Mouse (Mus musculus) left cerebral cortex, postnatal 4 days (tissue): ENCODE data around the gene Slc4a4. TPM values are rescaled to one million over a fixed set of nuclear protein-coding genes. Genes with fewer than 3 reads are reported as not detected.

Experiments
- DNase-seq: peaks from one replicate; pipeline ENCODE4 v3.0.0-alpha.2; 2022
- intact Hi-C: fragments of 180-260 bp; cut with DNase I; formaldehyde crosslinking; loops from one replicate; pipeline ENCODE4 v1.15.1; 2025
- total RNA-seq, 2 experiments: library from RNA; stranded (reverse); gene quantifications; 2 replicates each; pipeline ENCODE4 v1.2.3; 2021

The Slc4a4 gene
- total RNA-seq, 2 experiments from 2014 or later = 52.0 to 60.8 TPM

DNA sequence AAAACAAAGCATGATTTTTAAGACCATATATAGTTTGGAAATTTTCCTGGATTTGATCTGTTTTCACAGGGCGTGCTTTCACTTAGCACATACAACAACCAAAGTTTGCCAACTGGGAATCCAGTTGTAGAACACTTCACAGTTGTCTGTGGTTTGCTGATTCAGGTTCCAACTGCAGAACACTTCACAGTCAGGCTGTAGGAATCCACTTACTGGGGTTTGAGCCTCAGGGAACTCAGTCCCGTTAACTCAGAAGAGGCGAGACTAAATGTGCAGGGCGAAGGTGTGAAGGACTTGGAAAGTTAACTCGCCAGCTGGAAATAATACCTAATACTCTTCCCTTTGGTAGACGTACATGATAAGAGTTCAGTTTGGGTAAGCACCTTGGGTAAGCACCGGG, 345.7 kb downstream of the Slc4a4 start:
- no peak for DNase-seq
- intact Hi-C loops = no loop called here

DNA sequence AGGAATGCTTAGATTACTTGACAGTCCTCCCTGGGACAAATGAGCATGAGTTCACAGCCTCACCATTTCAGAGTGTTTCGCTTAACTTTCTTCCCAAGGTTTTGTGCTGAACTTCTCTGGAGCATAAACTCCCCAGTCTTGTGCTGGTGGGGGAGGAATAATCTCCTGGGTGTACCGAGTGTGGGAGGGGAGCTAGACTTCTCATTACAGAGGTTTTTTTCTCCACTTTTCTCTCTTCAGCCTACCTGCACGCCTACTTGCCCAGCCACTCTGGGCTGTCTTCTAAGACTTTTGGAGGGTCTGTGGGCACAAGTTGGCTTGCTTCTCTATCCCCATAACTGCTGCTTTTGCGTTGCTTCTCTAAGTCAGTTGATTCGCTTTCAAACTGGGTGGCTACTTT, 365.2 kb downstream of the Slc4a4 start:
- DNase-seq = no peak
- intact Hi-C loops = no loop called here

- DNase-seq = no peak
- intact Hi-C loops = no loop called here
Measured at GRCm38 (mm10) chr5:89259804-89260492, 373.3 kb downstream of the Slc4a4 start.

DNA sequence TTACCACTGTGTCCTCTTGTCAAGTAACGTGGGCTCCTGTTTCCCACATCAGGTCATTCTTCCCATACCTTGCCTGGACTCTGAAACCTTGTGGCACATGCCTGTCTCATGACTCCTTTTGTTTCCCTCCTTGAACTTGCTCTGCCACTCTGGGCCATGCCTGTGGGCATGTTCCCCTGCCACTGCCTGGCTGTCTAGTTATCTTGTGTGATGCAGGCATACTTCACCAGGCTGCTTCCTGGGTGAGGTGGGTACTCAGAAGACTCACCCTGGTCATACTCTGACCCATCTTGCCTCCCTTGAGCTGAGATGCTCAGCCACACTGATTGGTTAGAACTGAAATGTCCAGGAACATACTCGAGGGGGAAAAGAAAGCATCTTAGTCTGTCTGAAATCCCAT, 390.4 kb downstream of the Slc4a4 start:
- no peak for DNase-seq
- intact Hi-C loops = loop anchor here (10.0 kb wide), 1 partner anchor 48 kb away; no protein-coding TSS in a partner anchor

DNA sequence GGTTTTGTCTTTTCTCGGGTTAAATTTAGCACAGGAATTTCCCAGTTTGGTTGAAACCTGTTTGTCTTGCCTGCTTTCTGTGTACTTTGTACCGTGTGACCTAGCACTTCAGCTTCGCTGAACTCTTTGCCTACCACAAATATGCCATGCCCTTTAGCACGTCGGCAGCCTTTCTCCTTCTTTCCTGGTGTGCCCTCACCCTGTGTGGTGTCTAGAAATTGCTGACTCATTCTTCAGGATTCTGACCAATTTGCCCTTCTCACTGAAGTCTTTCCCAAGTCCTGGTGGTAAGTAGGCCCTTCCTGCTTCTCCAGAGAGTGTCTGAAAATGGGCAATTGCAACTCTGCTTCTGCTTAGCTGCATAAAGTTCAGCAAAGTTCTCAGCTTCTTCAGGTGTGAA, 391.0 kb downstream of the Slc4a4 start:
- no peak for DNase-seq

GRCm38 (mm10) chr5:89278309-89278708, 391.7 kb downstream of the Slc4a4 start:
- intact Hi-C loops = loop anchor here (10.0 kb wide), 1 partner anchor 46 kb away; no protein-coding TSS in a partner anchor
- DNase-seq = no peak

More for the DNA sequence above, 391.0 kb downstream of the Slc4a4 start:
- intact Hi-C loops = loop anchor here (10.0 kb wide), 1 partner anchor 47 kb away; no protein-coding TSS in a partner anchor

DNA sequence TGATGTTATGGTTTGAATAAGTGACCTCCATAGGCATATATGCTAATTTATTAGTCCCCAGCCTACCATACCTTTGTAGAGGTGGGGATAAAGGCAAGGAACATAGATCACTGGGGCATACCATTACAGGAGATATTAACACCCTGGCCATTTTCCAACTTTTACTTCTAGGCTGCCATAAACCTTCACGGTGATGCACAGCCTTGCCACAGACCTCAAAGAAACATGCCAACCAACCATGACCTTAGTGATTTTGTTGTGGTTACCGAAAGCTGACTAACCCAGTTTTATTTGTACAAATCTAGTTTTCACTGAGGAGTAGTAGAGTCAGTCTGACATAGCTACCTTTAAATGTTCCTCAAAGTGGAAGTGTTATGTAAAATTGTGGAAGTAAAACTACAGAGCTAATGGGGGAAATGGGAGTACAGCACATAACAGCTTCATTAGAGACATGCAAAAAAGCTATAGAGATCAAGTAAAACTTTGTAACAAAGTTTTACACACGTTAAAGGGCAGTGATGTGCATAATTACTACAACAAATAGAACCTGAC, 393.8 kb downstream of the Slc4a4 start:
- intact Hi-C loops = no loop called here
- no peak for DNase-seq

Other genes with a start within 250 kb of the Slc4a4 start
- 10 to 100 TPM; 63.4 to 66.7 TPM for gene Grsf1, start 210.6 kb upstream of the Slc4a4 start, total RNA-seq
- 10 to 100 TPM; 30.8 to 31.1 TPM for gene Mob1b, start 166.0 kb upstream of the Slc4a4 start, total RNA-seq
- 10 to 100 TPM; 20.1 to 23.3 TPM for gene Dck, start 121.8 kb upstream of the Slc4a4 start, total RNA-seq